Mouse (Mus musculus) cerebellum, adult (tissue): ENCODE results near the gene Gm5089.

Experiments used
- ATAC-seq: cut with Nextera tagmentation; 2 replicates; pipeline ENCODE4 v1.9.2; 2017; ENCODE audit warnings: mild to moderate bottlenecking, moderate library complexity, mixed read lengths; ENCODE audit not compliant: insufficient number of reproducible peaks, low FRiP score, low TSS enrichment

Gene Gm5089

DNA sequence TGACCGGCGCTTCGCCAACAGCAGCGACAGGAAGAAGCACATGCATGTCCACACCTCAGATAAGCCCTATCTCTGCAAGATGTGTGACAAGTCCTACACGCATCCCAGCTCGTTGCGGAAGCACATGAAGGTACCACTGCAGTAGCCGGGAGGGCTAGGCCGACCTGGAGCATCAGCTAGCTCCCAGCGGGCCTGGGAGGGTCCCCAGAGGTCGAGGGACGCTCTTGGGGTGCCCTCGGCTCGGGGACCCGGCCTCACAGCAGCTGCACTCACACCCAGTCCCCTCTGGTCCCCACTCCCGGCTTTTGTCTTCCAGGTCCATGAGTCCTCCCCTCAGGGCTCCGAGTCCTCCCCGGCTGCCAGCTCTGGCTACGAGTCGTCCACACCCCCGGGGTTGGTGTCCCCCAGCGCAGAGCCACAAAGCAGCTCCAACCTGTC, 27.7 kb upstream of the Gm5089 start:
- ATAC-seq: no peak

- no peak for ATAC-seq
Measured at GRCm38 (mm10) chr14:122477971-122478573, 27.2 kb upstream of the Gm5089 start.

- no peak for ATAC-seq
Measured at GRCm38 (mm10) chr14:122477261-122477671, 26.4 kb upstream of the Gm5089 start.

DNA sequence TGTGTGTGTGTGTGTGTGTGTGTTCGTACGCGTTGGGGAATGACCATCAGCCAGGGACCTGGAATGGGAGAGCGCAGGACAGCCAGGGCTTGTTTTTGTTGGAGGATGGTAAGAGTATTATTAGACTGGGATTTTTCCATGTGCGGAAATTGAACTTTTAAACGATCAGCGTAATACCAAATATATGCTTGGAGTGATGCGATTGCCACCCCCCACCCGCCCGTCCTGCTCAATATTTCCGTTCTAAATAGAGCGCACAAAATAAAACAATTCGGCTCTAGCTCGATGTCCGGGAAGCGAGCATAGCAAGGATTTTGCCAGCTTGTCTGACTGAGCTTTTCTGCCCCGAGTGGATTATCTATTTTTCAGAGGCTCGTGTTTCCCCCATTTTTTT, 25.9 kb upstream of the Gm5089 start:
- ATAC-seq: no peak

GRCm38 (mm10) chr14:122476041-122476821, 25.3 kb upstream of the Gm5089 start:
- ATAC-seq: no peak

DNA sequence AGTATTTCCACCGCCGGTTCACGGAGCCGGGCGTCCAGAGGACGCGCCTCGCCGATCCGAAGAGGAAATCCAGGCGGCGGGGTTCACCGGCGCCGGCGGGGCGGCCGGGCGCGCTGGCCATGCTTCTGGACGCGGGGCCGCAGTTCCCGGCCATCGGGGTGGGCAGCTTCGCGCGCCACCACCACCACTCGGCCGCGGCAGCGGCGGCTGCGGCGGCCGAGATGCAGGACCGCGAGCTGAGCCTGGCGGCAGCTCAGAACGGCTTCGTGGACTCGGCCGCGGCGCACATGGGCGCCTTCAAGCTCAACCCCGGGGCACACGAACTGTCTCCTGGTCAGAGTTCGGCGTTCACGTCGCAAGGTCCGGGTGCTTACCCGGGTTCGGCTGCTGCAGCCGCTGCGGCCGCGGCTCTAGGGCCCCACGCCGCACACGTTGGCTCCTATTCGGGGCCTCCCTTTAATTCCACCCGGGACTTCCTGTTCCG, 24.7 kb upstream of the Gm5089 start:
- no peak for ATAC-seq

DNA sequence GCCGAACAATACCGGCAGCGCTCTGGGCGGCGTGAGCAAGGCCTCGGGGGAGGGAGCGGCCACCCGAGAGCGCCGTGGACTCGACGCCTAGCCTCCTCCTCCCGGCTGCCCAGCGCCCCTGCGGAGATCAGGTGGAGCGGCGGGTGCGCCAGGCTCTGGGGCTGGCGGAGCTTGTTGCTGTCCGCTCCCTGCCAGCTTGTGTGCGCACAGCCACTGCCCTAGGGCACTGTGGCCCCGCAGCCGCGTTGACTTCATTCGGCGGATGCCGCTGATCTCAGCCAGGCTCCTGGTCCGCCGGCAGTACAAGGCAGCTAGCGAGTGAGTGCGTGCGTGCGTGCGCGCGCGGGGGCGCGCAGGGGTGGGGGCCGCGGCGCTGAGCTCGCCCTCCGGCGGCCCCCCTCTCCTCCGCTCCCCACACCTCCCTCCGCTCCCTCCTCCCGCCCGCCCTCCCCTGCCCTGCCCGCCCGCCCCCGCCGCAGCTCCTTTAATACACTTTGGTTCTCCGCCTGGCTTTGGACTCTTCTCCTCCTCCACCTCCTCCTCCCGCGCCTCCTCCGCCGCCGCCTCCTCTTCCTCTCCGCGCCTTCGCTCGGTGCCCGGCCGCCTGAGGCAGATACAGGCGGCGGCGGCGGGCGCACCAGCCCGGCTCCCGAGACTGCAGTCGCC, 24.1 kb upstream of the Gm5089 start, which contains the start of gene Zic2:
Zic2 (plus strand) TSS at position 545 of the 666 bp plus-strand sequence.
- peak; percentile 80 for ATAC-seq

DNA sequence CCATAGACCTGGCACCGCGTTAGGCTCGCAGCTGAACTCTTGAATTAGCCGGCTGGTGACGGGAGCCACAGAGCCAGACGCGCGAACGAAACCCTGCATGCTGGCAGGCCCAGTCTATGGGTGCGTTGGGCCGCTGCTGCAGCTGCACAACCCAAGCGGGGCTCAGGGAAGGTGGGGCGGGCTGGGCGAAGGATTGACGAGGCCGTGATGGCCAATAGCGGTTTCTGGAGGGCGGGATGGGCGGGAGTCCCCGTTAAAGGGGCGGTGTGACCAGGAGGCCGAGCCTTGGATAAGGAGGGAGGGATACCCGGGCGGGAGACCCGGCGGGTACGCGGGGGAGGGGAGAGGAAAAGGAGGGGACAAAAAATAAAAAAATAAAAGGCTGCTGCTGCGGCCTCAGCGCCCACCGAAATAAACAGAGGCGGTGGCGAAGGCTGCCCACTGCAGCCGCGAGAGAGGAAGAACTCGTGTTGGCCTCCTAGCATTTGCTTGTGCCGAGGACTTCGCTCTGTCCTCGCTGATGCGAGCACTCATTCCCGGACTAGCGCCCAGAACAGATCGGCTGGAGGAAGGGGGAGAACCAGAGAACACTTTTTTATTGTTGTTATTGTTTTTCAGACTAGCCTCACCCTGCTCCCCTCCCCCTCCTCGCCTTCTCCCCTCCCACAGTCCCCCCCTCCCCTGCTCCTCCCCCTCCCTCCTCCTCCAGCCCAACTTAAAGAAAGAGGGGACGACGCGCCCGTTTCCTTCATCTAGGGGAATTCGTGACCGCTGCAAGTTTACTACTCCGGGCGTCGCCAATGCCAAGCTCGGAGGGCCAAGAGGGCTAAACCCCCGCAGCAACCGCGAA, 23.4 kb upstream of the Gm5089 start:
- peak; percentile 65 for ATAC-seq

DNA sequence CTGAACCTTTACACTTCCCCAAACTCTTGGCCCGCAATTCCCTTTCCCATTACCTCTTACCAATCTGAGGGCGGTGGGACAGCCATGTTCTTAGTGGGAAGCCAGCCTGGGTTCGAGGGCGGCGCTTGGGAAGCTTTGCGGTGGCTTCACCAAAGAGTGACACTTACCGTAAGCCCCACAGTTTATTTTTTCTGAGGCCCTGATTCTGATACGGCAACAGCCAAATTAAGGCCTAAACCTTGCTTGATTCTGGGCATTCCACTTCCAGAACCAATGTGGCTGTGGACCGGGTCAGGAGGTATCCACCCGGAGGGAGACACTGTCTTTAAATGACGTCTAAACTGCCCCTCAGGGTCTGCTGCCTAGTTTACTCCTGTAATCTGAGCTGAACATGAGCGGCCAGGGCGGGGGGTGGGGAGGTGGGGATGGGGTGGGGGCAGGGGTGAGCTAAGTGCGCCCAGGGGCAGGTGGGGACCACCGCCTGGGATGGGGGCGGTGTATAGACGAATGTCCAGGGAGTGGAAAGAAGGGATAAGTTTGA, 22.4 kb upstream of the Gm5089 start:
- no peak for ATAC-seq

- no peak for ATAC-seq
Measured at GRCm38 (mm10) chr14:122472647-122473046, 21.7 kb upstream of the Gm5089 start.

DNA sequence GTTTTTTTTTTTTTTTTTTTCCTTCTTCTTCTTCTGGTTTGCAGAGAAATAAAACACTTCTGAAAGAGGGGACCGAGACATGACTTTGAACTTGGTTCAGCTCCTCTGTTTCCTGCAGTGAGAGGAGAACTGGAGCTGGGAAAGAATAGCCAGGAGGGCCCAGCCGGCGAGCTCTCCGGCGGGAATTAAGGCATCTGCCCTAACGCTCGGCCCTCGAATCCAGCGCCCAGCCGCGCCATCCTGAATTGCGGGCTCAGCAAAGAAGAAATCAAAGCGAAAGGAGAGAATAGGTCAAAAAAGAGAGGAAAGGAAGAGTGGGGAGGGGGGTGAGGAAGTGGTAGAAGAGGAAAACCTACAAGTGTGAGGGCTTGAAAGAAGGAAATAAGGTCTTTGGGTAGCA, 21.2 kb upstream of the Gm5089 start:
- no peak for ATAC-seq

GRCm38 (mm10) chr14:122471449-122472085, 20.7 kb upstream of the Gm5089 start:
- no peak for ATAC-seq

- ATAC-seq: no peak
Measured at GRCm38 (mm10) chr14:122468971-122469755, 18.2 kb upstream of the Gm5089 start.

DNA sequence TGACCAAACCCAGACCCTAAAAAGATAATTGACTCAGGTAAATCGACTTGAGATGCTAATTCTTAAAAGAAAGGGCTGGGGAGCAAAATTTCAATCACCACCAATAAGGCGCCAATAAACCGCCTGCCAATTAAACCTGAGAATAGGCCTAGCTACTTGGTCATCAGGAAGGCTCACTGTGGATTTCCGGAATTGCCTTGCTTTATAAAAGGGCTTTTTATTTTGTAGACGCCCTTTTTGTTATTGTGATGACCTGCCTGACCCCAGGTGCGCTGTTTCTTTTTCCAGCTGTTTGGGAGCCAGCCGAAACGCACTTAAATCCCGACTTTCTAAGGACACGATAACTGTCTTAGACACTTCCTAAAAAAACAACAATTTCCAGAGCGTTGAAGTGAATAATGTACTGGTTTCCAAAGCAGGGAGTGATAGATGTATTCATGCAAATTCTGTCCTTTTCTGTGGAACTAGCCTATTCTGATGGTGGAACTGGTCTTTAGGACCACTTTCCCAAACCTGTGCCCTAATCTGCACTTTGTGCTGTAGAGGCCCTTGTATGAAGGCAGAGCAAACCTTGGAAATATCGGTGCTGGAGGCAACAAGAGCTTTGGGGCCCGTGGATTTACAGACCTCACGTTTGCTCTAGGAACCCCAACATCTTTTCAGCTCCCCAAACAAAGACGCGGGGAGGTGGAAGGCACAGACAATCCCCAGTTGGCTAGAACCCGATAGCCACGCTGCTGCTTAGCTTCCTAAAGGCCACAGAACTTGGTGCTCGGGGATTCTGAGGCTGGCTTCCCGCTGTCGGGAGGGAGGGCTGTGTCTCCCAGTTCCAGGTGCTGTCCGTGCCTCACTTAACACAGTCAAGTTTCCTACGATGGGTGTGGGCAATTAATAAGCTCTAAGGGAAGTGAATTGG, 17.3 kb upstream of the Gm5089 start:
- ATAC-seq: no peak

DNA sequence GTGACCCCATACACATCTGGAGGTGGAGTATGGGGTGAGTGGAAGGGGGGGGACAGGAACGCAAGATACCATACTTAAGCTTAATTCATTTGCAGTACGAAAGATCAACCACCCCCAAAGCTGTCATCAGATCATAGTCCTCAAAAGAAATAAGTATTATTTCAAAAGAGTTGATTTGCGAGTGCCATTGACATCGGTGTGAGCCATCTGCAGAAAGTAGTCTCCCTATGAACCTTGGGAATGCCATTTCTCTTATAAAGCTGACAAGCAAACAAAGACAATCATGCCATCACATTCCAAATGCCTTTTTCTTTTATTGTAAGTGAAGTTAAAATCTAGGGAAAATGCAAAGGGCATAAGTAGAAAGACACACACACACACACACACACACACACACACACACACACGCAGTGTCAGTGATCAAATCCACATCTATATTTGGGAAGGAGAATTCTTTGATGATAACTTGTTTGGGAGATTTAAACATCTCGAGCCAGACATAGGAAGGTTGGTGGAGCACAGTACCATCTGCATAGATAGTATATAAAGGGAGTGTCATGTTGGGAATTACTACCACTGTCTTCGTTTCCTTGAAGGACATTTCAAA, 15.9 kb upstream of the Gm5089 start:
- no peak for ATAC-seq

- no peak for ATAC-seq
Measured at GRCm38 (mm10) chr14:122465931-122466490, 15.1 kb upstream of the Gm5089 start.
